Mouse (Mus musculus): ENCODE data around the gene Zfp938. TPM values are rescaled to one million over a fixed set of nuclear protein-coding genes. Genes with fewer than 3 reads are reported as not detected.

The Zfp938 gene
- polyA plus RNA-seq (2014; fragmentation: Nextera tagmentation; extraction: Ambion mirVana), result 16.7 and 19.9 TPM in 2 replicates

DNA sequence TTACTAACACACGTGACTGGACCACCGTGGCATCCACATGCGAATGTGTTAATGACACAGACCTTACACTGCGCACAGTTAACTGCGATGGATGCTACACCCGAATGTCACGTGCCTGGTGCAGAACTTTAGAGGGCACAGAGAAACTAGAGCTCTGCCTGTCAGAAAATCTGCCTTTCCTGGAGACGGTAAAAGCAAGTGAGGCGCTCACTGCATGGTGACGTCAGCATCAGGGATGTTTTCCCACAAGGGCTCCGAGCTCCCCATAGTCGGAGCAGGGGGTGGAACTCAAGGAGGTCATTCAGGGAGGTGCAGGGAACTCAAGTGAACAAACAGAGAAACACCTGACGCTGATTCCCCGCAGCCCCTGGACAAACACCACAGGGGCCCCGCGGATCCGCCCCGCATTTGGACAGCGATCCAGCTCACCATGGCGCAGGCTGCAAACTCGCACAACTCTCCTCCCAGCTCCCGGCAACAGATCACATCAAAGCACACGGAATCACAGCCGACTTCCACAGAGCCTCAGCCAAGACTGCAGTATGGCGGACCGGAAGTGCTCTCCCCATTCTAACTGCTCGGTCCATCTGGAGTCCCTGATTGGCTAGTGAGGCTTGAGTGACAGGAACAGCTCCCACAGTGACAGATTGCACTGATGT is at the start of gene Zfp938:
Gene Zfp938 (minus strand): TSS at position 539 of the 659 bp plus-strand sequence.
- Histone ChIP-seq H3K4me1 (replicated peaks; ENCODE audit: control insufficient read depth, insufficient read depth, low read length) (no peaks in the 10 kb centered on the region), H3K9ac (ENCODE audit: low read depth, low read length) (peak within 1 kb of the TSS; percentile 83), H3K27ac (ENCODE audit: low read depth, low read length) (peak within 1 kb of the TSS; percentile 40; the same call in 1 of the 2 replicates), H3K4me2 (replicated peaks; ENCODE audit: low read depth, low read length) (peak within 1 kb of the TSS; percentile 63), H3K4me3 (ENCODE audit: low read depth, low read length) (peak within 1 kb of the TSS; percentile 69), H3K27me3 (ENCODE audit: control insufficient read depth, insufficient read depth, low read length) (no peaks in the 10 kb centered on the region), H3K36me3 (ENCODE audit: control insufficient read depth, insufficient read depth, low read length) (0 out of 2 replicates have a peak, but pooled peaks cover 3% of the 10 kb centered on the region), H3K9me3 (ENCODE audit: control insufficient read depth, low read length) (no peaks in the 10 kb centered on the region)
- ATAC-seq (ENCODE audit: low FRiP score) (peak; percentile 100), DNase-seq (ENCODE audit: low spot score) (peak; percentile 83)
- WGBS, result 6% methylated on average over 27 of the region's 27 CpGs

DNA sequence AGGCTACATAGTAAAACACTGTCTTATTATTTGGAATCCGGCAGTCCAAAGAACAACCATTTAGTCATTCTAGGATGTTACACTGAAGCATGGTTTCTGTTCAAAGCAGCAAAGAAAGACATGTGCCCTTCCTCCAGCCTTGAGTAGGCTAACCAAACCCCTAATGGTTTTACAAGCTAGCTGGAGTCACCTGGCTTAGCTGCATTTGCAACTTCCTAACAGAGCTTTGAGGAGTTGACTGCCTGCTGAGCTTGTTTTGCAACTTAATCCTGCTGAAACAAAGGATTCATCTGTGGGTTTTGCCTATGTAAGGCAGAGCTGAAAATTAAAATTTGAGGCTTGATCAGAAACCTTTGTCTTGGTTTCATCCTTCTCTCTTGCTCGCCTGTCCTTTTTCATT is 16.3 kb upstream of the Zfp938 start:
- DNase-seq (ENCODE audit: low spot score), result no peak
- H3K27me3 ChIP-seq (ENCODE audit: control insufficient read depth, insufficient read depth, low read length), result no peaks in the 10 kb centered on the region
- no peak overlapping the region for H3K4me2 ChIP-seq (replicated peaks; ENCODE audit: low read depth, low read length)
- H3K36me3 ChIP-seq (ENCODE audit: control insufficient read depth, insufficient read depth, low read length), result no peaks in the 10 kb centered on the region
- H3K9ac ChIP-seq (ENCODE audit: low read depth, low read length), result no peak overlapping the region
- H3K27ac ChIP-seq (ENCODE audit: low read depth, low read length), result no peak overlapping the region
- WGBS, result 86% methylated on average over 2 of the region's 2 CpGs
- ATAC-seq (ENCODE audit: low FRiP score), result no peak
- H3K4me1 ChIP-seq (replicated peaks; ENCODE audit: control insufficient read depth, insufficient read depth, low read length), result no peaks in the 10 kb centered on the region
- H3K9me3 ChIP-seq (ENCODE audit: control insufficient read depth, low read length), result no peaks in the 10 kb centered on the region
- no peak overlapping the region for H3K4me3 ChIP-seq (ENCODE audit: low read depth, low read length)

DNA sequence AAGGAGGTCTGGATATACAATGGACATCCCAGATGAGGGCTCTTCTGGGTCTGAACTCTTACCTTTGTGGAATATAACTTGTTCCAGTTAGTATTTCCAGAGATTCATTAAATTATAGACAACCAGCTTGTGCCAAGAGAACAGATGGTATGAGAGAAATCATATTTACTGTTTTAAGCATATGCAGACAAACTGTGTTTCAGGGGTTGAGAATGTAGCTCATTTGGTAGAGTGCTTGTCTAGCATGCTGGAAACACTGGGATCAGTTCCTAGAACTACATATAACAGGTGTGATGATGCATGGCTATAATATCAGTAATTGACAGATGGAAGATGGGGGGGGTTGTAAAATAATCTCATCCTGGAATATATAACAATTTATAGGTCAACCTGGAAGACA is 3.9 kb upstream of the Zfp938 start:
- DNase-seq (ENCODE audit: low spot score) (no peak), ATAC-seq (ENCODE audit: low FRiP score) (no peak)
- Histone ChIP-seq H3K27ac (ENCODE audit: low read depth, low read length) (no peak overlapping the region), H3K4me2 (replicated peaks; ENCODE audit: low read depth, low read length) (no peak overlapping the region), H3K4me3 (ENCODE audit: low read depth, low read length) (no peak overlapping the region), H3K36me3 (ENCODE audit: control insufficient read depth, insufficient read depth, low read length) (no peaks in the 10 kb centered on the region), H3K27me3 (ENCODE audit: control insufficient read depth, insufficient read depth, low read length) (no peaks in the 10 kb centered on the region), H3K4me1 (replicated peaks; ENCODE audit: control insufficient read depth, insufficient read depth, low read length) (no peaks in the 10 kb centered on the region), H3K9ac (ENCODE audit: low read depth, low read length) (no peak overlapping the region), H3K9me3 (ENCODE audit: control insufficient read depth, low read length) (no peaks in the 10 kb centered on the region)

DNA sequence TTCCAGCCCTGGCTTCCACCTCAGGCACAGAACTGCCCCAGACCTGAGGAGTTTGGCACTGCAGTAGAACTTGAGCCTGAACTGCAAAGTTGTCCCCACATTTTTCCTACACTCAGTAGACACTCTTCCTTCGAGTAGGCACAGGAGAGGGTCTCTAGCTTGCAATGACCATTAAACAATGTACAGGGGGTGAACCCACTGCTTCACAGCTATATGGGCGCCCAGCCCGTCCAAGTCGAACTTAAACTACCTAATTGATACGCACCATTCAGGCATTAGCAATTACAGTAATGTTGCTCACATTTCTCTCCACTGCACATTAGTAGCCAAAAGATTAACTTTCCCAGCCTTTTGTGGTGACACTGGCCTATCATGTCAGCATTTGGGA is 315 bp upstream of the Zfp938 start:
- H3K4me2 ChIP-seq (replicated peaks; ENCODE audit: low read depth, low read length), result no peak overlapping the region

DNA sequence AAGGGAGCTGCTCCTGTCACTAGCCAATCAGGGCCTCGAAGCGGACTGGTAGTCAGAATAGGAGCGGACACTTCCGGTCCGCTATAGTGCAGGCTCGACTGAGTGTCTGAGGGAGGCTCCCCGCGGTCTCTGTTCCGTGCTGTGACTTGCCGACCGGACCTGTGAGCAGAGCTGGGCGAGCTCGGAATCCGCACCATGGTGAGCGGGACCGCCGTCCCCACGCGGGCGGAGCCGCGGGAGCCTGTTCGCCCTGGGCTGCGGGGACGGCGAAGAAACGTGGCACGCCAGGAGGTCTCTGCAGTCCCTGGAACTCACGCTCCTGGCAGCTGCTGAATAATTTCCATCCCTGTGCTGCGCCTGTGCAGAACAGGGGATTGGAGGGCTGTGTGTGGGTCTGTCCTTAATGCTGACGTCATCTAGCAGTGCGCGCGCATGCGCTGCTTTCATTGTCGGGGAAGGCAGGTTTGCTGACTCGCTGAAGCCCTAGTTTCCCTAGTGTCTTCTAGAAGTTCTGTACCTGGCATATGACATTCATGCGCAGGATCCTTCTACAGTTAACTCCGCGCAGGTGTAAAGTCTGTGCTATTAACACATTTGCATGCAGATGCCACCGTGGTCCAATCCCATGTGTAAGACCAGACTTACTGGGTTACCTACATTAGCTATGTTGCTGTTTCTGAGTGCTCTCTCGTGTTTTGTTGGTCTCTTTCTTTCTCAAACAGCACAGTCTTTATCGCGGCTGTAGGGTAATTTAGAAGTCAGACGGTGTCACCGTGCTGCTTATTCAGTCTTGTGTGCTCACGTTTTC is 62.6 kb downstream of the Zfp938 start:
- Histone ChIP-seq H3K4me1 (replicated peaks; ENCODE audit: control insufficient read depth, insufficient read depth, low read length) (no peaks in the 10 kb centered on the region), H3K4me2 (replicated peaks; ENCODE audit: low read depth, low read length) (peak overlapping the region; percentile 61), H3K4me3 (ENCODE audit: low read depth, low read length) (peak overlapping the region; percentile 46), H3K9me3 (ENCODE audit: control insufficient read depth, low read length) (no peaks in the 10 kb centered on the region), H3K27me3 (ENCODE audit: control insufficient read depth, insufficient read depth, low read length) (no peaks in the 10 kb centered on the region), H3K27ac (ENCODE audit: low read depth, low read length) (peak overlapping the region; percentile 83), H3K36me3 (ENCODE audit: control insufficient read depth, insufficient read depth, low read length) (no peaks in the 10 kb centered on the region), H3K9ac (ENCODE audit: low read depth, low read length) (peak overlapping the region; percentile 76)
- ATAC-seq (ENCODE audit: low FRiP score) (peak; percentile 100), DNase-seq (ENCODE audit: low spot score) (peak; percentile 94)
- 8% methylated on average over 47 of the region's 47 CpGs for WGBS

More for the DNA sequence above, 315 bp upstream of the Zfp938 start:
- H3K4me1 ChIP-seq (replicated peaks; ENCODE audit: control insufficient read depth, insufficient read depth, low read length), result no peaks in the 10 kb centered on the region
- no peaks in the 10 kb centered on the region for H3K9me3 ChIP-seq (ENCODE audit: control insufficient read depth, low read length)
- H3K27ac ChIP-seq (ENCODE audit: low read depth, low read length), result no peak overlapping the region
- no peak for DNase-seq (ENCODE audit: low spot score)
- H3K27me3 ChIP-seq (ENCODE audit: control insufficient read depth, insufficient read depth, low read length), result no peaks in the 10 kb centered on the region
- 0 out of 2 replicates have a peak, but pooled peaks cover 2% of the 10 kb centered on the region for H3K36me3 ChIP-seq (ENCODE audit: control insufficient read depth, insufficient read depth, low read length)
- 73% methylated on average over 5 of the region's 5 CpGs for WGBS
- H3K9ac ChIP-seq (ENCODE audit: low read depth, low read length), result no peak overlapping the region
- ATAC-seq (ENCODE audit: low FRiP score), result peak; percentile 65
- peak overlapping the region; percentile 69 for H3K4me3 ChIP-seq (ENCODE audit: low read depth, low read length)

Other genes starting within 250 kb of the Zfp938 start
- 12.6 and 17.7 TPM in 2 replicates for gene Zfp873, start 193.2 kb downstream of the Zfp938 start, polyA plus RNA-seq (2014; fragmentation: Nextera tagmentation; extraction: Ambion mirVana)
- 7.5 and 8.2 TPM in 2 replicates for gene BC024063, start 157.9 kb downstream of the Zfp938 start, polyA plus RNA-seq (2014; fragmentation: Nextera tagmentation; extraction: Ambion mirVana)
- 5.6 and 6.9 TPM in 2 replicates for gene AU041133, start 113.3 kb downstream of the Zfp938 start, polyA plus RNA-seq (2014; fragmentation: Nextera tagmentation; extraction: Ambion mirVana)
- gene 4932415D10Rik, start 75.3 kb upstream of the Zfp938 start, polyA plus RNA-seq (2014; fragmentation: Nextera tagmentation; extraction: Ambion mirVana), result not detected in 2 replicates
- 9.4 and 10.6 TPM in 2 replicates for gene Gm4924, start 113.0 kb upstream of the Zfp938 start, polyA plus RNA-seq (2014; fragmentation: Nextera tagmentation; extraction: Ambion mirVana)